8 mouse cellular contexts compared by ENCODE assay signal in the genomic region with DNA sequence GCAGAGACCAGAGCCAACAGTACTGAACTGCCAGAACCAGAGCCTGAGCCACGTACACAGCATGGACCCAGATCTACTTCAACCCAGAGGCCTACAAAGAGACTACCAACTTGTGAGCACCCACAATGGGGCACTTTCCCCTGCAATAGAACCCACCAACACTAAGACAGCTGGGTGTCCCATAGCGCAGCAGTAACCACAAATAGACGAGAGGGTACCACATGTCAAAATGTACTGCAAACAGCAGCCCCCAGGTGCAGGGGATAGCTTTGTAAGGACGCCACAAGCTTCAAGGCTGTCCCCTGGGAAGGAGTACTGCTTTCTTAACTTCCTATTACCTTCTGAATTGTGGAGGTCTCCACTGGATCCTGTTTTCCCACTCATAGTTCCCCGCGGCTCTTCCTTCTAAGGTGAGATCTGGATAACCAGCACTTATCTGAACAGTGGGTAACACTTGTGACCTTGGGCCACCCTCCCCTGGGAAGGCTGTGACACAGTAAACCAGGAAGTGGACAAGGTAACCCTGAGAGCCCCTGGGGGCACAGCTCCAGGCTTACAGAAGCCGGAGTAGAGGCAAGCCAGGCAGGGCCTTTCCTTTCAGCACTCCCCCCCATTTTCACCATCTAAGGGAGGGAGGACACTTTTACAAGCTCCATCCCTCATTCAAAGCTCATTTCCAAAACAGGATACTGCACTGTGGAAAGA. TPM values are rescaled to one million over a fixed set of nuclear protein-coding genes. Genes with fewer than 3 reads are reported as not detected.
DNase-seq lines count a peak whose midpoint lies in the region; ATAC-seq and TF ChIP-seq lines count a peak whose summit lies in the region.

No protein-coding gene starts in this region.

- DNase-seq in neural tube, embryonic 11.5 days (ENCODE audit: low spot score) = no peak
- DNase-seq in neural tube, embryonic 10.5 days (ENCODE audit: extremely low spot score, low spot score) = no peak
- no peak for DNase-seq in liver, embryonic 14.5 days (ENCODE audit: low read depth in 3 of 3, low spot score in 3 of 3)
- peak; percentile 25 to 48 for DNase-seq in thymus, postnatal 36 days
- DNase-seq in retina, postnatal 1 day = no peak
- DNase-seq in left cerebral cortex, adult 11 months (ENCODE audit: low spot score) = no peak
- no peak for DNase-seq in gastrocnemius, postnatal 36 days

- TF ChIP-seq EP300 in liver, embryonic 14.5 days (IDR thresholded peaks at IDR 0.05; ENCODE audit: low read depth) = no peak

- ATAC-seq in neural tube, embryonic 11.5 days (ENCODE audit: insufficient read depth, low FRiP score, low TSS enrichment) = no peak
- no peak for ATAC-seq in forebrain, embryonic 16.5 days
- no peak for ATAC-seq in liver, embryonic 14.5 days (ENCODE audit: insufficient read depth)

- peaks cover 26% of the 10 kb centered on the region for H3K4me1 ChIP-seq in neural tube, embryonic 11.5 days (ENCODE audit: control insufficient read depth, insufficient read depth, low read length)
- peaks cover 43% of the 10 kb centered on the region for H3K4me1 ChIP-seq in forebrain, embryonic 16.5 days (replicated peaks; ENCODE audit: control insufficient read depth, insufficient read depth, low read length)
- H3K4me1 ChIP-seq in liver, embryonic 14.5 days (replicated peaks; ENCODE audit: control insufficient read depth in 2 of 2, insufficient read depth in 2 of 2, low read length in 1 of 2) = peaks cover 44 to 67% of the 10 kb centered on the region in 2 experiments

- TF ChIP-seq CTCF in liver, embryonic 14.5 days (IDR thresholded peaks at IDR 0.05; ENCODE audit: low read depth) = no peak

- intact Hi-C loops in gastrocnemius, postnatal 36 days (cut with DNase I) = no loop called here

- H3K4me2 ChIP-seq in neural tube, embryonic 11.5 days (ENCODE audit: low read depth) = peak overlapping the region; percentile 70
- H3K4me2 ChIP-seq in forebrain, embryonic 16.5 days (ENCODE audit: low read length) = peak overlapping the region; percentile 83
- peak overlapping the region; percentile 73 for H3K4me2 ChIP-seq in liver, embryonic 14.5 days (ENCODE audit: low read depth)

- no peak overlapping the region for H3K27ac ChIP-seq in neural tube, embryonic 11.5 days (ENCODE audit: low read depth, low read length)
- no peak overlapping the region for H3K27ac ChIP-seq in forebrain, embryonic 16.5 days (ENCODE audit: low read length)
- no peak overlapping the region for H3K27ac ChIP-seq in liver, embryonic 14.5 days

- H3K36me3 ChIP-seq in neural tube, embryonic 11.5 days (ENCODE audit: control insufficient read depth, insufficient read depth, low read length) = peaks cover 2% of the 10 kb centered on the region
- no peaks in the 10 kb centered on the region; the same call in 1 of the 2 replicates for H3K36me3 ChIP-seq in forebrain, embryonic 16.5 days (ENCODE audit: control insufficient read depth, insufficient read depth)
- H3K36me3 ChIP-seq in liver, embryonic 14.5 days (replicated peaks; ENCODE audit: control insufficient read depth, insufficient read depth, low read depth) = no peaks in the 10 kb centered on the region

- H3K9ac ChIP-seq in neural tube, embryonic 11.5 days (ENCODE audit: low read length) = peak overlapping the region; percentile 98
- H3K9ac ChIP-seq in forebrain, embryonic 16.5 days (replicated peaks; ENCODE audit: low read depth, low read length) = no peak overlapping the region
- H3K9ac ChIP-seq in liver, embryonic 14.5 days (replicated peaks) = no peak overlapping the region; the same call in 1 of the 2 replicates

- no peaks in the 10 kb centered on the region for H3K9me3 ChIP-seq in neural tube, embryonic 11.5 days (ENCODE audit: control insufficient read depth, low read length)
- H3K9me3 ChIP-seq in forebrain, embryonic 16.5 days (ENCODE audit: control insufficient read depth, low read length) = no peaks in the 10 kb centered on the region
- H3K9me3 ChIP-seq in liver, embryonic 14.5 days (ENCODE audit: control insufficient read depth, low read length) = no peaks in the 10 kb centered on the region

- H3K27me3 ChIP-seq in neural tube, embryonic 11.5 days (ENCODE audit: control insufficient read depth, insufficient read depth, low read length) = no peaks in the 10 kb centered on the region
- no peaks in the 10 kb centered on the region for H3K27me3 ChIP-seq in forebrain, embryonic 16.5 days (replicated peaks; ENCODE audit: control insufficient read depth, insufficient read depth, low read length)
- H3K27me3 ChIP-seq in liver, embryonic 14.5 days (ENCODE audit: control insufficient read depth, insufficient read depth, low read length) = no peaks in the 10 kb centered on the region

- peak overlapping the region; percentile 98 for H3K4me3 ChIP-seq in neural tube, embryonic 11.5 days (ENCODE audit: low read depth, low read length)
- peak overlapping the region; percentile 99 for H3K4me3 ChIP-seq in forebrain, embryonic 16.5 days (replicated peaks; ENCODE audit: low read length)
- H3K4me3 ChIP-seq in liver, embryonic 14.5 days (ENCODE audit: insufficient read depth in 1 of 2, low read depth in 2 of 2, low read length in 2 of 2) = peak overlapping the region; percentile 3 to 84; a peak in 2 of 4 replicates

- 75% methylated on average over 7 of the region's 7 CpGs for WGBS in neural tube, embryonic 11.5 days
- 74% methylated on average over 7 of the region's 7 CpGs for WGBS in forebrain, embryonic 16.5 days
- 56% methylated on average over 7 of the region's 7 CpGs for WGBS in liver, embryonic 14.5 days (ENCODE audit: insufficient replicate concordance)

RNA-seq across cellular contexts. Expression of a gene that starts 31.1 kb away (rescaled TPM):
- polyA plus RNA-seq in neural tube, embryonic 11.5 days (2014; fragmentation: Nextera tagmentation; extraction: Ambion mirVana) = 15.8 and 16.2 TPM in 2 replicates
- polyA plus RNA-seq in forebrain, embryonic 16.5 days (2015; fragmentation: Nextera tagmentation; extraction: Ambion mirVana) = 31.6 and 34.3 TPM in 2 replicates
- 0.29 and 0.39 TPM in 2 replicates for polyA plus RNA-seq in liver, embryonic 14.5 days (2012; rRNA removed)
- polyA plus RNA-seq in liver, embryonic 14.5 days (2014; fragmentation: Nextera tagmentation; extraction: Ambion mirVana) = 0.33 and 0.44 TPM in 2 replicates
- 1 to 10 TPM; 1.0 TPM for total RNA-seq in gastrocnemius, postnatal 36 days (2021)

RNA-seq across cellular contexts. Expression of a gene that starts 34.2 kb away (rescaled TPM):
- 198 and 204 TPM in 2 replicates for polyA plus RNA-seq in neural tube, embryonic 11.5 days (2014; fragmentation: Nextera tagmentation; extraction: Ambion mirVana)
- 152 and 153 TPM in 2 replicates for polyA plus RNA-seq in forebrain, embryonic 16.5 days (2015; fragmentation: Nextera tagmentation; extraction: Ambion mirVana)
- polyA plus RNA-seq in liver, embryonic 14.5 days (2012; rRNA removed) = 7.4 and 9.5 TPM in 2 replicates
- 24.4 and 27.2 TPM in 2 replicates for polyA plus RNA-seq in liver, embryonic 14.5 days (2014; fragmentation: Nextera tagmentation; extraction: Ambion mirVana)
- 10 to 100 TPM; 18.7 to 19.5 TPM for total RNA-seq in gastrocnemius, postnatal 36 days (2021)

RNA-seq across cellular contexts. Expression of a gene that starts 41.7 kb away (rescaled TPM):
- polyA plus RNA-seq in neural tube, embryonic 11.5 days (2014; fragmentation: Nextera tagmentation; extraction: Ambion mirVana) = 64.5 and 69.1 TPM in 2 replicates
- polyA plus RNA-seq in forebrain, embryonic 16.5 days (2015; fragmentation: Nextera tagmentation; extraction: Ambion mirVana) = 51.8 and 56.9 TPM in 2 replicates
- 19.7 and 24.4 TPM in 2 replicates for polyA plus RNA-seq in liver, embryonic 14.5 days (2012; rRNA removed)
- polyA plus RNA-seq in liver, embryonic 14.5 days (2014; fragmentation: Nextera tagmentation; extraction: Ambion mirVana) = 23.6 and 27.4 TPM in 2 replicates
- 10 to 100 TPM; 14.5 to 16.8 TPM for total RNA-seq in gastrocnemius, postnatal 36 days (2021)

RNA-seq across cellular contexts. Expression of a gene that starts 46.4 kb away (rescaled TPM):
- 15.0 and 17.3 TPM in 2 replicates for polyA plus RNA-seq in neural tube, embryonic 11.5 days (2014; fragmentation: Nextera tagmentation; extraction: Ambion mirVana)
- polyA plus RNA-seq in forebrain, embryonic 16.5 days (2015; fragmentation: Nextera tagmentation; extraction: Ambion mirVana) = 11.9 and 13.1 TPM in 2 replicates
- polyA plus RNA-seq in liver, embryonic 14.5 days (2012; rRNA removed) = 5.2 and 5.8 TPM in 2 replicates
- 2.8 and 3.0 TPM in 2 replicates for polyA plus RNA-seq in liver, embryonic 14.5 days (2014; fragmentation: Nextera tagmentation; extraction: Ambion mirVana)
- 1 to 10 TPM; 3.1 to 3.9 TPM for total RNA-seq in gastrocnemius, postnatal 36 days (2021)

Comparison
In these comparisons a context has a peak if more than half of its experiments do, and no peak if none do; other contexts are left out.
1. DNase-seq: peak in thymus, postnatal 36 days (2 of 2); none in neural tube, embryonic 11.5 days (single experiment), neural tube, embryonic 10.5 days (single experiment), liver, embryonic 14.5 days (0 of 3), retina, postnatal 1 day (single experiment), left cerebral cortex, adult 11 months (single experiment) and gastrocnemius, postnatal 36 days (0 of 2).
2. H3K4me3 ChIP-seq: peak in every context shown above with its lines; median percentile 99 in forebrain, embryonic 16.5 days; 98 in neural tube, embryonic 11.5 days; 44 in liver, embryonic 14.5 days.
3. RNA of a gene that starts 31.1 kb away (polyA plus RNA-seq): 31.6 to 34.3 TPM in forebrain, embryonic 16.5 days and 15.8 to 16.2 TPM in neural tube, embryonic 11.5 days; 0.29 to 0.44 TPM in liver, embryonic 14.5 days; every median in the first group is over 10 times any median in the second.
4. Peak in every context shown above with its lines, with median percentiles within 50 percentile points of each other: H3K4me2 ChIP-seq.